Mouse (Mus musculus): Measurements from ENCODE around the gene Igsf21.
A peak's percentile ranks its signal among the peaks of the same experiment; 100 is the strongest.

Gene Igsf21

GRCm38 (mm10) chr4:140200296-140200695, 46.3 kb downstream of the Igsf21 start:
- DNase-seq (ENCODE audit: low read depth, low spot score): no peak

DNA sequence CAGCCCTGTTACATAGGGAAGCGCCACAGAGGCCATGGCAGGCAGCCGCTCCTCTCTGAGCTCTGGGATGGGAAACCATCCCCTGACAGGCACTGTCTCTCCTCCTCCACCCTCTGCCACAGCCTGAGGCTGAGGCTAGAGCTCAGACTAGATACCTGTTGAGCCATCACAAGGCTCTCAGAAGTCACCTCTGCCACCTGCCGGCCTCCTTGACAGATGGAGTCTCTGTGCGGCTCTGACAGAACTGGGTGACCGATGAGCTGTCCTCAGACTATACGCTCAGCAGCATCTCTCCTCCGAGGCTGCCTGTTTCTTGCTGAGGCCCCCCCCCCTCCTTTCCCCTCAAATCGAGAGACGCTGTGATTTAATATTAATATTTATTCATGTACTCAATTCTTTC, 49.9 kb downstream of the Igsf21 start:
- no peak for DNase-seq (ENCODE audit: low read depth, low spot score)

- DNase-seq (ENCODE audit: low read depth, low spot score): no peak
Observed at GRCm38 (mm10) chr4:140192276-140193002, 54.1 kb downstream of the Igsf21 start.

DNA sequence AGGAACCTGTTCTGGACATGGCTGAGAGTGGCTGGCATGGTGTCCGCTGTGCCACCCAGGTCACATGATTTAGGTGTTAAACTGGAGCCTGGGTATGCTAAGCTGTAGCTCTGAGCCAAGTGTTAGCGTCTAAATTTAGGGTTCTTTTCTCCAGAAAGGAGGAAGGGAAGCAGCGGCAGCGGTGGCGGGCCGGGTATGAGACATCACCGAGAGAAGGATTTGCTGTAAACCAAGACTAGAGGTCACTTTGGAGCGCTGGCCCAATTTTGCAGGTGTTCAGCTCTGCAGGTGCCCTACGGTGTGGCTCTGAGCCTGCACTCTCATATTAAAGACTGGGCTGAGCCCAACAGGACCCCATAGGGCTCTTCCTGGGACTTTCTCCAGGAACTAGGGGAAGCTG, 57.0 kb downstream of the Igsf21 start:
- DNase-seq (ENCODE audit: low read depth, low spot score): no peak

- no peak for DNase-seq (ENCODE audit: low read depth, low spot score)
Observed at GRCm38 (mm10) chr4:140188626-140189025, 58.0 kb downstream of the Igsf21 start.

DNA sequence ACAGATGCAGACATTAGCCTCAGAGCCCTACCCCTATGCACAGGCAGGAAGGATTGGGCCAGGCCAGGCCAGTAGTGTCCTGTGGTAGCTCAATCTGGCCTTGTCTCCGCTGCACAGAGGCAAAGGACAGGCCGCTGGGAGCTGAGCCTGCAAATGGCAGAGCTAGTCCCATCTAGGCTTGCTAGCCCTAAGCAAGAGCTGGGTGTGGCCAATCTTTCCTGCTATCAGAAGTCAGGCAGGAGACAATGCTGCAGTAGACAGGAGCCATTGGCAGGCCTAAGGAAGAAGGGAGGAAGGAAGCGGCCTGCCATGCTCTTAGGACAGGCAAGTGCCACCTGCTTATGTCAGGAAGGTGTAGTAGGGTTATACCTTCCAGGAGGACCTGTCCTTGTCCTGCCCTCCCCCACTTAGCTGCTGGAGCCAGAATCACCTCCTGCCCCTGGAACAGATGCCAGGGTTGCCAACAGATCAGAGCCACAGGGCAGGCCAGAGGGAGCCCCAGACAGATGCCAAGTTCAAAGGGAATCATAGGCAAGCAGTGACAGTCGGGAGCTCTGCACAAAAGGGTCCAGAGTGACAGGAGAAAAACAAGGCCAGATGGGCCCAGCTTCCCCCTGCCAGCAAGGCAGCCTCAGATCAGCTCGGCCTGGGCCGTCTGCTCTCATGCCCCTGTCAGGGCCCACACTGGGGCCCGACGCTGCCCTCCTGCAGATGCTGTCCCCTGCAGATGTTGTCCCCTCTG, 59.0 kb downstream of the Igsf21 start:
- DNase-seq (ENCODE audit: low read depth, low spot score): no peak

DNA sequence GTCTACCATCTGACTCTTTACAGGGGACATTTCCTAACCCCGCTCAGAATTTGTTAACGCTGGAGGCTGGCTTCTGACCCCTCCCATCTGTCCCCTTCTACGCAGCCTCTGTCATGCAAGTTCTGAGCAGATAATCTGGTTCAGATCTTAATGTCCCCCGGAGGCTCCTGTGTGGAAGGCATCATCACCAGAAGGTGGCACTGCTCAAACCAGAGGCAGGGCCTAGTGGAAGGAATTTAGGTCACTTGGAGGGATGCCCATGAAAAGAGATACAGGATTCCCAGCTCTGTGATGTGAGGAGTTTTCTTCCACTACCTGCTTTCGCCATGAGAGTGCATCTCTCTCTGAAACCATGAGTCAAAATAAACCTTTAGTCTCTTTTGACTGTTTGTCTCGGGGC, 67.0 kb downstream of the Igsf21 start:
- DNase-seq (ENCODE audit: low read depth, low spot score): no peak

GRCm38 (mm10) chr4:140177055-140177454, 69.5 kb downstream of the Igsf21 start:
- DNase-seq (ENCODE audit: low read depth, low spot score): no peak

GRCm38 (mm10) chr4:140173746-140174399, 72.7 kb downstream of the Igsf21 start:
- DNase-seq (ENCODE audit: low read depth, low spot score): no peak

- no peak for DNase-seq (ENCODE audit: low read depth, low spot score)
Observed at GRCm38 (mm10) chr4:140173084-140173483, 73.5 kb downstream of the Igsf21 start.

GRCm38 (mm10) chr4:140171917-140172316, 74.7 kb downstream of the Igsf21 start:
- DNase-seq (ENCODE audit: low read depth, low spot score): no peak

- DNase-seq (ENCODE audit: low read depth, low spot score): no peak
Observed at GRCm38 (mm10) chr4:140171189-140171588, 75.4 kb downstream of the Igsf21 start.

DNA sequence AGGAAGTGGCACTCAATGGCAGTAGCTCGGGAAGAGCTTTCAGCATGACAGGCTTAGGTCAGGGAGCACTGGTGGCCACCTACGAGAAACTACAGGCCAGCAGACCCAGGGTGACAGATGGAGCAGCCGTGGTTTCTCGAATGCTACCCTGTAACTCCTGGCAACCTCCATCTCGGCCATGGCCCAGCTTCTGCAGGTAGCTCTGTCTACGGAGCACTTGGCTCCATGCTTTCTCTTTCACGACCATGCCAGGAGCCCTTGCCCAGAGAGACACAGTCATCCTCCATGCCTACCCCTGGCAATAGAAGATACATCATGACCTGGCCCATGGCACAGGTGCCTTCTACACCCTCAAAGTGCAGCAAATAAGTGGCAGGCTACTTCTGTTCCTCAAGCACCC, 80.7 kb downstream of the Igsf21 start:
- DNase-seq (ENCODE audit: low read depth, low spot score): no peak

DNA sequence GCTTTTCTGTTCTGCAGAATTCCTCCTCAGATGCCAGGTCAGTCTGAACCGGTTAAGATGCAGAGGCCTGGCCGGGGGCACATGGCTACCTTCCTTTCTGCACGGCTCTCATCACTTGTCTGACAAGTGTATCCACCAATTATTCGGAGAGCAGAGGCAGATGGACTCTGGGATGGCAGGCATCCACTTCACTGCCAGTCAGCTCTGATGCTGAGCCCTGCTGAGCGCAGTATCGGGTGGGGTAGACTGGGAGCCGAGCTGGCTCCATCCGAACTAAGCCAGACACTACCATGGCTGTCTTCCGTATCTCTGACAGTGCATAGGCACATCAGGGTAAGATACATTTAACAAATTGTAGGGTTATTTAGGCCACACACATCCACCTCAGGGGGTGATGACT, 81.9 kb downstream of the Igsf21 start:
- DNase-seq (ENCODE audit: low read depth, low spot score): no peak

GRCm38 (mm10) chr4:140159617-140160016, 87.0 kb downstream of the Igsf21 start:
- DNase-seq (ENCODE audit: low read depth, low spot score): no peak

DNA sequence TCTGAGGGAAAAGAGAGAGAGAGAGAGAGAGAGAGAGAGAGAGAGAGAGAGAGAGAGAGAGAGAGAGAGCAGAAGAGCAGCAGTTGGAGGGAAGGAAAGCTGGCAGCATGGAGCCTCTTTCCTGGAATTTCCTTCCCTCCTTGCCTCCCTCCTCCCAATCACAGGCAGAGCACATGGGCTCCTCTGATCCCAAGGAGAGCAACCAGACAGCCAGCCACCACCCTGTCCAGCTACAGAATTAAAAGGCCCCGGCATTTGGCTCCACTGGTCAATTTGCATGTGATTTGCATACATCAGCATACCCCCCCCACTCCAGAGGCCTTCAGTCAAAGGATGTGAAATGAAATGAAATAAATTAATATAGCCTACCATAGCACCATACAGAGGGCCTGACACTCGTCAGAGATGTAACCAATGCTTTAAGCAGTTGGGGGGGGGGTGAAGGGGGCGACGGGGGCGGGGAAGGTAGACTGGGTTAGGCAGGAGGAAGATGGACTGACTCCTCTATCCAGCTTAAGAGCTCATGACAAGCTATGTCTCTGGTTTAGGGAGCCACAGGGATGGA, 91.6 kb downstream of the Igsf21 start:
- DNase-seq (ENCODE audit: low read depth, low spot score): no peak

DNA sequence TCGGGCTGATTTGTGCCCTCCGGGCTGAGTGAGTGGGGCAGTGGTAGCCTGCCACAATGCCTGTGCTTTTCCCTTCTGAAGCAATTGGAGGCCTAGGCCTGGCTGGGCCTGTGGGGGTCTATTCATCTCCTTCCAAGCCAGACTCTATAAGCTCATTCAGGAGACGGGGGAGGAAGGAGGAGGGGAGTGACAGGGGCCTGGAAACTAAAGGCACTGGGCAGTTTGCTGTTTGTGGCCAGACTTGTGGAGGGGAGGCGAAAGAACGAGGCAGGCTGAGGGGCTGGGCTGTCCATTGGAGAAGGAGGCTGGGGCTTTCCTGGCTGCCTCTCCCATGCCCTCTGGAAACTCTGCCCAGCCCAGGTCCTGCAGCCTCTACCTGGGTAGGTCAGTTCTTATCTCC, 92.1 kb downstream of the Igsf21 start:
- no peak for DNase-seq (ENCODE audit: low read depth, low spot score)

- no peak for DNase-seq (ENCODE audit: low read depth, low spot score)
Observed at GRCm38 (mm10) chr4:140153711-140154114, 92.9 kb downstream of the Igsf21 start.

DNA sequence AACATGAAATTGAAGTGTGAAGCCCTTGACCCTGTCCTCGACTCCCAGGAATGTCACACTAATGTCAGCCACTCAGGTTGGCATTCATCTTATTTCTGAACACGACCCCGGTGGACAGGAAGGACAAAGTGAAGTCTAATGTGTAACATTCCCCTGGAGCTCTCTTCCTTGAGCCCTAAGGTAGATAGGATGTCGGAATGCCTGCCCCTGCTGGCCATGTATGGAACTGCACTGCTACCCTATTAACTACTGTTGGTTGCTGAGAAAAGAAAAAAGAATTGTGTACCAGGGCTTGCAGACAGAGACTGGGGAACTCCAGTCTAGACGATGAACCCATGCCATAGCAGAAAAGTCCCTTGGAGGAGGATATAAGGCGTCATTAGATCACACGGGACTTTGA, 93.5 kb downstream of the Igsf21 start:
- DNase-seq (ENCODE audit: low read depth, low spot score): peak; percentile 32

GRCm38 (mm10) chr4:140149706-140150105, 96.9 kb downstream of the Igsf21 start:
- no peak for DNase-seq (ENCODE audit: low read depth, low spot score)

GRCm38 (mm10) chr4:140147857-140148695, 98.5 kb downstream of the Igsf21 start:
- no peak for DNase-seq (ENCODE audit: low read depth, low spot score)

Data from embryo, embryonic 11.5 days (tissue).